In genomic region chr14:32682536-32682935, GRCm38 (mm10) we compare ENCODE assay signal across 21 mouse cellular contexts. TPM values are rescaled to one million over a fixed set of nuclear protein-coding genes. Genes with fewer than 3 reads are reported as not detected.
A peak's percentile ranks its signal among the peaks of the same experiment; 100 is the strongest.
DNase-seq lines count a peak whose midpoint lies in the region; ATAC-seq lines count a peak whose summit lies in the region.
"Had no signal": no experiment of that assay in that cellular context is flagged by ENCODE, and none has a peak within 500 bp of the region (broad histone marks: within the 10 kb centered on the region; RNA-seq: fewer than 3 reads in every experiment).

No protein-coding gene starts in this region.

- H3K9me3 ChIP-seq in embryonic facial prominence, embryonic 11.5 days (replicated peaks; ENCODE audit: control insufficient read depth, low read length): no peaks in the 10 kb centered on the region
- no peaks in the 10 kb centered on the region for H3K9me3 ChIP-seq in embryonic facial prominence, embryonic 10.5 days
- H3K9me3 ChIP-seq in heart, embryonic 12.5 days (replicated peaks): no peaks in the 10 kb centered on the region
- H3K9me3 ChIP-seq: forebrain, embryonic 15.5 days; hindbrain, embryonic 15.5 days; limb, embryonic 13.5 days; liver, embryonic 12.5 days; midbrain, embryonic 10.5 days had no signal

- 0 out of 2 replicates have a peak, but pooled peaks have one; percentile 48 for ATAC-seq in embryonic facial prominence, embryonic 11.5 days (replicated peaks; ENCODE audit: insufficient number of reproducible peaks, low FRiP score, low TSS enrichment, low read depth)
- ATAC-seq in heart, embryonic 12.5 days (ENCODE audit: insufficient number of reproducible peaks, low FRiP score): no peak
- ATAC-seq in activated CD4-positive, CD25-positive, alpha-beta regulatory T cell, adult 4 months: no peak
- ATAC-seq: forebrain, embryonic 15.5 days; liver, embryonic 12.5 days; Patski had no signal

- 91% methylated on average over 12 of the region's 12 CpGs for WGBS in embryonic facial prominence, embryonic 11.5 days
- 91% methylated on average over 12 of the region's 12 CpGs for WGBS in embryonic facial prominence, embryonic 10.5 days
- 85% methylated on average over 12 of the region's 12 CpGs for WGBS in heart, embryonic 12.5 days

- no peak overlapping the region for H3K27ac ChIP-seq in embryonic facial prominence, embryonic 11.5 days (replicated peaks; ENCODE audit: low read depth, low read length)
- H3K27ac ChIP-seq in embryonic facial prominence, embryonic 10.5 days (replicated peaks): no peak overlapping the region
- H3K27ac ChIP-seq in heart, embryonic 12.5 days (ENCODE audit: poor library complexity, severe bottlenecking): peak overlapping the region; percentile 79; the same call in 1 of the 2 replicates
- 0 out of 2 replicates have a peak overlapping the region, but pooled peaks have one; percentile 2 for H3K27ac ChIP-seq in brown adipose tissue, adult 24 weeks (replicated peaks; ENCODE audit: low read depth, low read length)
- H3K27ac ChIP-seq: forebrain, embryonic 15.5 days; hindbrain, embryonic 15.5 days; kidney, postnatal 0 days; limb, embryonic 13.5 days; liver, embryonic 12.5 days; stomach, postnatal 0 days had no signal

- H3K4me3 ChIP-seq in embryonic facial prominence, embryonic 11.5 days (ENCODE audit: low read depth, low read length): no peak overlapping the region
- H3K4me3 ChIP-seq in embryonic facial prominence, embryonic 10.5 days: no peak overlapping the region
- peak overlapping the region; percentile 56 for H3K4me3 ChIP-seq in heart, embryonic 12.5 days
- no peak overlapping the region for H3K4me3 ChIP-seq in brown adipose tissue, adult 24 weeks (ENCODE audit: insufficient read depth, low read depth, low read length)
- H3K4me3 ChIP-seq: forebrain, embryonic 15.5 days; hindbrain, embryonic 15.5 days; limb, embryonic 13.5 days; liver, embryonic 12.5 days; midbrain, embryonic 10.5 days had no signal

- intact Hi-C loops in heart, postnatal 25 days (cut with DNase I): no loop called here

- H3K27me3 ChIP-seq in embryonic facial prominence, embryonic 11.5 days (ENCODE audit: control insufficient read depth, insufficient read depth, low read length): no peaks in the 10 kb centered on the region
- no peaks in the 10 kb centered on the region for H3K27me3 ChIP-seq in embryonic facial prominence, embryonic 10.5 days (replicated peaks; ENCODE audit: low read depth, poor library complexity, severe bottlenecking)
- H3K27me3 ChIP-seq in heart, embryonic 12.5 days (replicated peaks): no peaks in the 10 kb centered on the region; the same call in 1 of the 2 replicates
- H3K27me3 ChIP-seq: forebrain, embryonic 15.5 days; hindbrain, embryonic 15.5 days; limb, embryonic 13.5 days had no signal

- DNase-seq in embryonic facial prominence, embryonic 11.5 days (ENCODE audit: low spot score): no peak
- DNase-seq in embryonic facial prominence, embryonic 10.5 days (ENCODE audit: low spot score): no peak
- DNase-seq in heart, postnatal 25 days (ENCODE audit: low spot score): no peak
- peak; percentile 62 for DNase-seq in A20 (ENCODE audit: low read depth, low spot score)
- no peak for DNase-seq in cerebellum, postnatal 4 days (ENCODE audit: low spot score in 2 of 2)
- DNase-seq: cerebellum, postnatal 14 days; thymus, adult 2 months; thymus, postnatal 4 days had no signal

- no peaks in the 10 kb centered on the region for H3K36me3 ChIP-seq in embryonic facial prominence, embryonic 11.5 days (replicated peaks; ENCODE audit: control insufficient read depth, insufficient read depth, low read depth, low read length)
- H3K36me3 ChIP-seq in embryonic facial prominence, embryonic 10.5 days (replicated peaks): no peaks in the 10 kb centered on the region
- H3K36me3 ChIP-seq in heart, embryonic 12.5 days: no peaks in the 10 kb centered on the region
- H3K36me3 ChIP-seq: forebrain, embryonic 15.5 days; G1E; hindbrain, embryonic 15.5 days; limb, embryonic 13.5 days; liver, embryonic 12.5 days; midbrain, embryonic 10.5 days had no signal

- no peak overlapping the region for H3K4me2 ChIP-seq in embryonic facial prominence, embryonic 11.5 days (ENCODE audit: low read depth, low read length)
- peak overlapping the region; percentile 71 for H3K4me2 ChIP-seq in heart, embryonic 12.5 days
- H3K4me2 ChIP-seq: forebrain, embryonic 15.5 days; hindbrain, embryonic 15.5 days; liver, embryonic 12.5 days had no signal

- no peak overlapping the region for H3K9ac ChIP-seq in embryonic facial prominence, embryonic 11.5 days (replicated peaks; ENCODE audit: low read length)
- peak overlapping the region; percentile 72; the same call in 1 of the 2 replicates for H3K9ac ChIP-seq in heart, embryonic 12.5 days
- H3K9ac ChIP-seq: forebrain, embryonic 15.5 days; hindbrain, embryonic 15.5 days; limb, embryonic 13.5 days; liver, embryonic 12.5 days had no signal

- H3K4me1 ChIP-seq in embryonic facial prominence, embryonic 11.5 days (ENCODE audit: control insufficient read depth, insufficient read depth, low read length): no peaks in the 10 kb centered on the region
- peaks cover 44% of the 10 kb centered on the region for H3K4me1 ChIP-seq in embryonic facial prominence, embryonic 10.5 days
- H3K4me1 ChIP-seq in heart, embryonic 12.5 days (replicated peaks): peaks cover 54% of the 10 kb centered on the region
- peaks cover 3% of the 10 kb centered on the region; the same call in 1 of the 2 replicates for H3K4me1 ChIP-seq in brown adipose tissue, adult 24 weeks (ENCODE audit: control insufficient read depth, insufficient read depth, insufficient read length, low read length)

RNA-seq across cellular contexts. Expression of gene 3425401B19Rik, which starts 2.6 kb away (rescaled TPM):
- polyA plus RNA-seq in embryonic facial prominence, embryonic 11.5 days (2014; fragmentation: Nextera tagmentation; extraction: Ambion mirVana): 0.04 TPM in 1 of 2 replicates, not detected in the other
- polyA plus RNA-seq in embryonic facial prominence, embryonic 10.5 days (2016; fragmentation: Nextera tagmentation; extraction: Ambion mirVana): 0.18 and 0.61 TPM in 2 replicates
- polyA plus RNA-seq in heart, embryonic 12.5 days (2016; fragmentation: Nextera tagmentation; extraction: Ambion mirVana): 15.9 and 16.3 TPM in 2 replicates
- total RNA-seq in heart, postnatal 25 days (2021): 100 to 1,000 TPM; 106 to 121 TPM
- polyA plus RNA-seq in brown adipose tissue, adult 24 weeks (2012; ENCODE audit: insufficient read depth, insufficient read length, missing spikeins): 1.3 and 3.3 TPM in 2 replicates
- polyA plus RNA-seq in activated CD4-positive, CD25-positive, alpha-beta regulatory T cell, adult 4 months (2017; shearing (Covaris generic)): not detected
- total RNA-seq: hematopoietic stem cell, adult 5-6 weeks had no signal
- polyA plus RNA-seq: forebrain, embryonic 15.5 days; G1E; liver, embryonic 12.5 days; Patski had no signal

Comparison
In these comparisons a context has a peak if more than half of its experiments do, and no peak if none do; other contexts are left out.
1. H3K27ac ChIP-seq: peak in heart, embryonic 12.5 days (single experiment) and brown adipose tissue, adult 24 weeks (single experiment); none in embryonic facial prominence, embryonic 11.5 days (single experiment) and embryonic facial prominence, embryonic 10.5 days (single experiment).